Mouse (Mus musculus): ENCODE data around the gene Tuba1c.
"Not testable (repeated sequence)": the region's sequence is repeated elsewhere in the genome, so short reads cannot be mapped to it uniquely, and the experiment has no call there.

Tuba1c gene

DNA sequence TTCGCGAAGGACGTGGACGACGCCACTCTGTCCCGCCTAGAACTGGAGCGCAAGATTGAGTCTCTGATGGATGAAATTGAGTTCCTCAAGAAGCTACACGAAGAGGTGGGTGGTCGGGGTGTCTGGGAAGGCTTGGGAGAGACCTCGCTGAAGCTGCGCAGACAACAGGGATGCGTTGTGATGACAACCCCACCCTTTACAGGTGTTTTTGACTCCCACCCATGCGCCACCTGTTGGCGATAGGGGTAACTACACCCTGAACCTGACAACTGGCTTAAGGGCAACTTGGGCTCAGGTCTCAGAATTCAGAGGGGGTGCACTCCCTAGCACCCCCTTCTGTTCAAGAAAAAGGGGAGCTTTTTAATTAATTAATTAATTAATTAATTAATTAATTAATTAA, 26.6 kb downstream of the Tuba1c start:
- DNase-seq (ENCODE audit: low spot score) = peak; percentile 68

DNA sequence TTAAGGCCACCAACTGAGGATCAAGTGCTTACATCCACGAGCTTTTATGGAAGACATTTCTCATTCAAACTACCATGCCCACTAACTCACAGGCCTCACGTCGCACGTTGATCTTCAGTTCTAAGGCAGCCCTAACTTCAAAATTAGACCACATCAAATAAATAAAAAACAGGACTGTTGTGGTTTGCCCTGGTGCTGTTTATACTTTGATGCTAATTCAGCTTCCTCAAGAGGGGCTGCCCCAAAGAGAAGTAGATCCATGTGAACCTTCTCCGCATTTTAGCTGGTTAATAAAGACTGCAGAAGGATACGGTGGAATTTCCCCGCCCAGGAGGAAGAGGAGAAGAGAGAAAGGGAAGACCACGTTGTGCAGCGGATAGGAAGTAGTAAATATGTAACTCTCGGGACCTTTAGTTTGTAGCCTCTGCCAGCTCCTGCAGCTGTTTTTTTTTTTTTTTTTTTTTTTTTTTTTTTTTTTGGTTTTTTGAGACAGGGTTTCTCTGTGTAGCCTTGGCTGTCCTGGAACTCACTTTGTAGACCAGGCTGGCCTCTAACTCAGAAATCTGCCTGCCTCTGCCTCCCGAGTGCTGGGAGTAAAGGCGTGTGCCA, 36.0 kb downstream of the Tuba1c start:
- DNase-seq (ENCODE audit: low spot score) = no peak

- DNase-seq (ENCODE audit: low spot score) = no peak
Measured at GRCm38 (mm10) chr15:99071988-99072387, 42.3 kb downstream of the Tuba1c start.

- DNase-seq (ENCODE audit: low spot score) = no peak
Measured at GRCm38 (mm10) chr15:99074019-99074599, 44.4 kb downstream of the Tuba1c start, which contains the start of gene Troap. Gene Troap (plus strand): TSS chr15:99074575.

DNA sequence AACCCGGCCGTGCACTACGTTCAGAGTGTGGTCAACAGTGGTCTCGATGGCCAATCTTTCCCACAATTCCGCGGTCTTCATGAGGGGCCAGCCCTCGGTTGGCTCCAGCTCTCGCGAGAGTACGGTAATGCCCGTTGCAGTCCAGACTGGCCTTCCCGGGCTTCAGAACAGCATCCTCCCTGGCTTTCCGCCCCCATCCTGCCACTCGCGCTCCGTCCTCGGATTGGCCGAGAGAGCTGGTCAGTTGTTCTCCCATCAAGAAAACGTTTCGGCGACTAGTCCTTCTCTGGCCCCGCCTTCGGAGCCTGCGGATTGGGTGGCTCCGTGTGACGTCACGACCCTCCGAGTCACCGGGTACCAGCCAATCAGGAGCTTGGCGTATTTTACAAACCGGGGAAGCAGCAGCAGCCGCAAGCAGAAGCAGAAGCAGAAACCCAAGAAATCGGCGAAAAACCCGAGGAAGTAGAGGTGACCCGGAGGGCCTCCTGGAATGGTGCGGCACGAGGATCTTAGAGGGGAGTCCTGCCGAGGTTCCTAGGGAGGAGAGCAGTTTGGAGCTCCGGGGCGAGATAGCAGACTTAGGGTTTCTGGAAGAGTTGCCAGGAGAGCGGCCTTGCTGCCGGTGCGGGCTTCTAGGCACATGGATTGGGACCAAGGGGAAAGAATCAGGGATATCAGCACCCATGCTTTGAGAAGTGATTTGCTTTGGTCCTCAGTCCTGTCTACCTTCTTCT, 45.1 kb downstream of the Tuba1c start:
- peak; percentile 98 for DNase-seq (ENCODE audit: low spot score)

- not testable (repeated sequence) for DNase-seq (ENCODE audit: low spot score)
Measured at GRCm38 (mm10) chr15:99076011-99076410, 46.3 kb downstream of the Tuba1c start.

DNA sequence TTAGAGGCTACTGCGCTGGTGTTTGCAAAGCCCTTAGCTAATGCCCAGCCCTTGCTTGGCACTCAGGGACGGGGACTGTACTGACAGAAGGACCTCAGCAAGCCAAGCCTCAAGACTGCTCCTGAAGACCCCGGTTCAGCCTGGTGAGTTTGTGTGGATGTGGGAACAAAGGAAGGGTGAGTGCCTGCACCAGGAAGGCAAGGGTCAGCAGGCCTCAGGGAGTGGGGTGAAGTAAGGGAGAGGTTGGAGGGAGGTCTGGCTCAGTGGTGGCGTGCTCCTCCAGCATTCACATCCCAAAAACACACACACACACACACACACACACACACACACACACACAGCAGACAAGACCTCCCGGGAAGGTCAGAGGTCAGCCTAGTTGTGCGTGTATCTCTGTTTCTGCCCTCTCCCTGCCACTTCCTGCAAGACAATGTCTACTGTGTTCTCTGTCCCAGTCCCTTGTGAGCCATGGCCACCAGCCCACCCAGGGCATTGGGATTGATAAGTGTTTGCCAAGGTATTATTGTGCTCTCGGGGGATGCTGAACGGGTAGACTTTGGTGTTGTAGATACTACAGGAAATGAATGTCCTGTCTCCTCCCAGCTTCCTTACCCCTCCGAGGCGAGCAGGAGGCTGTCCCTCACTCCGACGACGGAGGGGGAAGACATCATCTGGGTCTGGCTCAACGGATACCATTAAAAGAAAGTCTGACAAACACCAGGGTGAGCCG, 48.7 kb downstream of the Tuba1c start:
- DNase-seq (ENCODE audit: low spot score) = peak; percentile 33

DNA sequence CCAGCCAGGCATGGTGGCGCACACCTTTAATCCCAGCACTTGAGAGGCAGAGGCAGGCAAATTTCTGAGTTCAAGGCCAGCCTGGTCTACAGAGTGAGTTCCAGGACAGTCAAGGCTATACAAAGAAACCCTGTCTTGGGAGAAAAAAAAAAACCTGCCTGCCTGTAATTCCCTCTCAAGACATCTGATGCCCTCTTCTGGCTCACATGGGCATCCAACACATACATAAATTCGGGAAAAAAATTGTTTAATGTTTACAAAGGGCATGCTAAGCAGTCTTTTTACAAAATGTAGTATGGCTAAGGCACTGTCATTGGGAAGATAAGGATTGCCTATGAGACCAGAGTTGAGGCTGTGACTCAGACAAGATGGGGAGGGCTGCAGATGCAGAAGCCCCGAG, 50.1 kb downstream of the Tuba1c start:
- DNase-seq (ENCODE audit: low spot score) = no peak

DNA sequence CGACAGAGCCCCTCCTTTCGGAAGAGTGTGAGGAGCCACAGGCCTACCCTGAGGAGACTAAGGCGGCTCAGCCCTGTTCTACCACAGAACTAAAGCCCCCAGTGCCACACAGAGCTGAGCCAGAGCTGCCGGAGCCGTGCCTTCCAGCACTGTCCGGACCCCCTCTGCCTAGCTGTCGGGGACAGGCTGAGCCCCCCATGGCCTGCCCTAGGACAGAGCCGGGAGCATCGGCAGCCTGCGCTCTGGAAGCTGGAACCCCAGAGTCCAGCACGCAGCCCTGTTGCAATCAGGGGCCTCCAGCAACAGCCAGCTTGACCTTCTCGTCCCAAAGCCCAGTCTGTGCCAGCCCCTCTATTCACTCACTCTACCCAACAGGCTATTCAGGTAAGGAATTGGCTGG, 52.6 kb downstream of the Tuba1c start:
- no peak for DNase-seq (ENCODE audit: low spot score)

GRCm38 (mm10) chr15:99082840-99083239, 53.1 kb downstream of the Tuba1c start:
- DNase-seq (ENCODE audit: low spot score) = no peak

GRCm38 (mm10) chr15:99083258-99083657, 53.6 kb downstream of the Tuba1c start:
- DNase-seq (ENCODE audit: low spot score) = peak; percentile 78

- DNase-seq (ENCODE audit: low spot score) = no peak
Measured at GRCm38 (mm10) chr15:99083867-99084557, 54.3 kb downstream of the Tuba1c start.

DNA sequence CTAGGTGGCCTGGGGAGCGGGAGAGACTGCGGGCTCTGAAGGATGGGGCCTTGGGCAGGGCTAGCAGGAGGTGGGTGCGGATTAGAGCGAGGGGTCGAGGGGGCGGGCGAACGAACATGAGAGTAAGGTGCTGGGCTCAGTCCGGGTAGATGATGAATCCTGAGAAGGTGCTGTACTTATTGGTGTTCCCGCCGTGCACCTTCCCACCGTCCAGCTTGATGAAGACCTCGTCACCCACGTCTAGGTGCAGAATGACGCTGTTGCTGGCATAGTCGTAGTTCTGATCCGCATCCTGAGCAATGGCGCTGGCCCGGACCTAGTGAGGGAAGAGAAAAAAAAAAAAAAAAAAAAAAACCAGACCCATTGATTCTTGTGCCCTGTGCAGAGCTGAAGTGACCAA, 54.9 kb downstream of the Tuba1c start:
- DNase-seq (ENCODE audit: low spot score) = no peak

- DNase-seq (ENCODE audit: low spot score) = no peak
Measured at GRCm38 (mm10) chr15:99085997-99086396, 56.3 kb downstream of the Tuba1c start.

DNA sequence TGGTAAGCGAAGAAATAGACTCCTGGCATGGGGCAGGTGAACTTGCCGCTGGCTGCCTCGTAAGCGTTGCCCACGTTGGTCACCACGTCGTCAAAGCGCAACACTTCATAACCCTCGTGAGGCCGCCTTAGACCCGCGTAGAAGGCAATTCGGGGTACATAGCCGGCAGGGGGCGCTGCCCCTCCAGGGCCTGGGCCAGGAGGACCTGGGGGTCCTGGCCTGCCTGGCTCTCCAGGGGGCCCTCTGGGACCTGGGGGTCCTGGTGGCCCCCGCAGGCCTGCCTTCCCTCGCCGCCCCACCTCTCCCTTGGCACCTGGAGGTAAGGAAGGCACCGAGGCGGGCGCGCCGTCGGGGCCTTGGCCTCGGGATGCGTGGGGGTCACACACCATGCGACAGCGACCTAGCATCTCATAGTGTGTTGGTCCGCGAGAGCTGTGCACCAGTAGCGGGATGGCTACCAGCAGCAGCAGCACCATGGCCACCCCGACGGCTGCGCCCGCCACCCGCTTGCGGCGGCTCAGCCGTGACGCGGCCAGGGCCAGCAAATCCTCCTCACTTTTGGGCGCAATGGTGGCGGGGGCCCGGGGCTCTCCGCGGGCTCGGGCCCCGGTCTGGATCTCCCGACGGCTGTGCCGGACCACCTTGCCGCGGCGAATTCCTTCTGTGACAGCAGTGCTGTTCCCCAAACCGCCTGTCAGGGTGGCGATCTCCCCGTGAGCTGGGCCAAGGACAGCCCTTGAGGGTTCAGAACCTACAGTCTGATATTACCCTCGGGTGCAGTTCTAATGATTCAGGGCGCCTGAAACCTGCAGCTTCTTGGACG, 57.8 kb downstream of the Tuba1c start, which contains the start of gene C1ql4:
TSS of gene C1ql4 (minus strand) at position 565 of the 823 bp plus-strand sequence.
- peak; percentile 79 for DNase-seq (ENCODE audit: low spot score)
